Mouse (Mus musculus) liver, adult 2 months (tissue): Measurements from ENCODE around the gene Tmeff1. TPM values are rescaled to one million over a fixed set of nuclear protein-coding genes. Genes with fewer than 3 reads are reported as not detected.

Source experiments
- DNase-seq: peaks from one replicate; pipeline ENCODE4 v3.0.0-alpha.2; 2011; ENCODE audit warnings: low read depth, low spot score; ENCODE audit errors: extremely low read depth
- H3K27ac ChIP-seq: fragments of 200-500 bp; replicated peaks from 2 replicates; pipeline ENCODE4 v1.5.1; 2012; ENCODE audit warnings: low read depth, mild to moderate bottlenecking, control low read depth, inconsistent platforms, low read length; ENCODE audit not compliant: insufficient read depth
- H3K27me3 ChIP-seq: fragments of 200-500 bp; 2 replicates; pipeline ENCODE4 v1.6.1; 2012; ENCODE audit warnings: mild to moderate bottlenecking, moderate library complexity, low read length, inconsistent platforms; ENCODE audit not compliant: control insufficient read depth, insufficient read depth
- H3K36me3 ChIP-seq: fragments of 200-500 bp; 2 replicates; pipeline ENCODE4 v1.6.1; 2012; ENCODE audit warnings: low read length, inconsistent platforms; ENCODE audit not compliant: control insufficient read depth, insufficient read depth
- H3K4me1 ChIP-seq: fragments of 200-500 bp; 2 replicates; pipeline ENCODE4 v1.6.1; 2011; ENCODE audit warnings: low read length; ENCODE audit not compliant: control insufficient read depth, insufficient read depth
- H3K4me3 ChIP-seq: fragments of 200-500 bp; 2 replicates; pipeline ENCODE4 v1.5.1; 2011; ENCODE audit warnings: low read depth, mild to moderate bottlenecking, control low read depth, low read length, moderate library complexity; ENCODE audit not compliant: insufficient read depth
- H3K79me2 ChIP-seq: fragments of 200-500 bp; 2 replicates; pipeline ENCODE4 v1.6.1; 2012; ENCODE audit warnings: inconsistent platforms, mild to moderate bottlenecking, low read length, moderate library complexity; ENCODE audit not compliant: control insufficient read depth, insufficient read depth
- H3K9ac ChIP-seq: fragments of 200-500 bp; 2 replicates; pipeline ENCODE4 v1.6.1; 2012; ENCODE audit warnings: low read depth, mild to moderate bottlenecking, control low read depth, inconsistent platforms, low read length
- CTCF ChIP-seq: fragments of 200-500 bp; IDR thresholded peaks from 2 replicates; pipeline ENCODE4 v1.5.1; 2011; ENCODE audit warnings: low read depth, low read length, control low read depth
- POLR2A ChIP-seq: fragments of 200-500 bp; IDR thresholded peaks from 2 replicates; pipeline ENCODE4 v1.6.1; 2011; ENCODE audit warnings: low read length, control low read depth; ENCODE audit not compliant: insufficient read depth; ENCODE audit errors: extremely low read depth
- WGBS: fragments of 180-500 bp; shearing (Covaris S2); methylation state at CpG from one replicate; pipeline ENCODE4 v1.1.7; 2018; 5-methylcytosine and 5-hydroxymethylcytosine counted together
- polyA plus RNA-seq: library from polyadenylated mRNA; depleted of rRNA; stranded (reverse); fragments of >200 nt; gene quantifications from 2 replicates; pipeline ENCODE4 v1.2.3, GENCODE M21; 2012
- total RNA-seq: library from RNA; depleted of rRNA; stranded (reverse); fragments of >200 nt; gene quantifications from 2 replicates; pipeline ENCODE4 v1.2.3, GENCODE M21; 2014

Gene Tmeff1
- total and polyA plus RNA-seq, 2 experiments: 0.09 TPM; not detected in 1

DNA sequence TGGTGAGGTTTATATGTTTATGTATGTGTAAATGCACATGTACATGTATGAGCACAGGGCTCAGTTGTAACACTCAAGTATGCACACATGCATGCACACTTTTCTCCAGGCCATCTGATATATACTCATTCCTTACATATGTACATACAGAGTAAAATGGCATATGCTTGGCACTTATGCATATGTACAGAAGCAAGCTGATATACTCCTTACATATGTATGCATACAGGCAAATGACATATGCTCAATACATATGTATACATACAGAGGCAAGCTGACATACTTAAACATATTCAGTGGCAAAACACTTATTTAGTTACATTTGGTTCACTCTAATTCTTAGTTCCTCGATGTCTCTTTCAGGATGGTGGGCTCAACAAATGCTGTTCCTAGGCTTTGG is 7.1 kb upstream of the Tmeff1 start:
- 97% methylated on average over 1 of the region's 1 CpGs for WGBS
- no peaks in the 10 kb centered on the region for H3K36me3 ChIP-seq

DNA sequence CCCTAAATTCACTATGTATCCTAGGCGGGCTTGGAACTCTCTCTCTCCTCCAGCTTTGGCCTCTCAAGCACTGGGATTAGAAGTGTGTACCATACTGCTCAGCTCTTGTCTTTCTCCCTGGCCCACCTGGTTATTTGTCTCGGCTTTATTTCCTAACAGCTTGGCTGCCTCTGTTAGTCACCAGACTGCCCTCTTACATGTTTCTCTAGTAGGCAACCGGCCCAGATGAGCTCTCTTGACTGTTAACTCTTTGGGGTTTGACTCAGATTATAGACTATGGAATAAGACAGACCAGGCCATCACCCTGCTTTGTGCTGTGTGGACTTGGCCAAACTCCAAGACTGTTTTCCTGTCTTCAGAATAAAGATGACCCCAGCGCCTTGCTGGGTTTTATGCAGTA is 6.6 kb upstream of the Tmeff1 start:
- TF ChIP-seq POLR2A (no peak), CTCF (no peak)
- no peak for DNase-seq
- no peak overlapping the region for H3K9ac ChIP-seq
- WGBS: 40% methylated on average over 4 of the region's 4 CpGs
- no peaks in the 10 kb centered on the region for H3K4me1 ChIP-seq
- H3K36me3 ChIP-seq: no peaks in the 10 kb centered on the region
- no peak overlapping the region for H3K27ac ChIP-seq
- H3K4me3 ChIP-seq: no peak overlapping the region
- H3K27me3 ChIP-seq: no peaks in the 10 kb centered on the region
- H3K79me2 ChIP-seq: no peaks in the 10 kb centered on the region

More for the DNA sequence above, 7.1 kb upstream of the Tmeff1 start:
- no peaks in the 10 kb centered on the region for H3K4me1 ChIP-seq
- no peak overlapping the region for H3K9ac ChIP-seq
- no peak overlapping the region for H3K4me3 ChIP-seq
- TF ChIP-seq POLR2A: no peak
- no peak for TF ChIP-seq CTCF
- H3K27me3 ChIP-seq: no peaks in the 10 kb centered on the region
- no peak for DNase-seq
- no peaks in the 10 kb centered on the region for H3K79me2 ChIP-seq
- no peak overlapping the region for H3K27ac ChIP-seq

DNA sequence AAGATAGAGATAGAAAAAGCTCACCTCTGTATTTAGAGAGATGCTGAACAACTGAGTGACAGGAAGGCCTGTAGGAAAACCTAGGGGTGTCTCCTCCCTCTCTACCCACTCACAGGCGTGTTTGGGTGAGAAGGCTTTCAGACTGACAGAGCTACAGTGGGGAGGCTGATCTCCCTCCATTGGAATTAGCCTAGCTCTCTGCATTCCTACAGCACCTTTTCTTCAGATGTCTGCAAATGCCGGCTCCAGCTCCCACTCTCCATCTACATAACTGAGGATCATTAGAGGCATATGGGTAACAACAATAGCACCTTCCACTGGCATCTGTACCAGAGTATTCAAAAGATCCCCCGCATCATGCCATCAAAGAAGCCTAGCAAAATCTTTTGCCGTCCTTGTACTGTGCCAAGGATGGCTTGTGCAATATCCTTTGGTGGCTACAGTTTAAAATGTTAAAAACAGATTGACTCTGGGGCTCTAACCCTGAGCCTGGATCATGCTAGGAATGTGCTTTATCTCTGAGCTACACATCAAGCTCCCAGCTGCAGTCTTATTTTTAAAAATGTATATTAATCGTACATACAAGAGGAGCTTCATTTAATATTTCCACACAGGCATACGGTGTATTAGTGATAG is 5.4 kb upstream of the Tmeff1 start:
- WGBS: 78% methylated on average over 6 of the region's 6 CpGs
- Histone ChIP-seq H3K36me3 (no peaks in the 10 kb centered on the region), H3K4me1 (no peaks in the 10 kb centered on the region), H3K27ac (no peak overlapping the region), H3K9ac (no peak overlapping the region), H3K27me3 (no peaks in the 10 kb centered on the region; the same call in 1 of the 2 replicates), H3K4me3 (no peak overlapping the region), H3K79me2 (no peaks in the 10 kb centered on the region)
- DNase-seq: no peak
- TF ChIP-seq POLR2A (no peak), CTCF (no peak)

DNA sequence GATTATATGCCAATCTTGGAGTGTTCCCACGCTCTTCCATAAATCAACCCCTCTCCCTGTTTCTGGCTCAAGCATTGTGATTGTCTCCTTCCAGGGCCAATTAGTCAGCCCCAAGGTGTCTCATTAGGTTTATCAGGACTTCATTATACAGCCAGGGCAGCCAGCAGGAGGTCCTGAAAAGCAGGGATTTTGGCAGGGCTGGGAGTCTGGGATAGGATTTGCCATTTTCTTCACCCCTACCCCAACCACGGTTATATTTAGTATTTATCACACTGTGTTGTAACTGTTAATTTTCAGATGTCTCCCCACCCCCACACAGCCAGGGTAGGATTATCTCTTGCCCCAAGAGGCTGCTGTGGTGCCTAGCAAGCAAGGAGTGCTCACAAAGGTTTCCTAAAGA is 3.8 kb upstream of the Tmeff1 start:
- H3K4me1 ChIP-seq: peaks cover 4% of the 10 kb centered on the region; the same call in 1 of the 2 replicates
- H3K79me2 ChIP-seq: no peaks in the 10 kb centered on the region
- no peak for TF ChIP-seq CTCF
- no peak for TF ChIP-seq POLR2A
- H3K27ac ChIP-seq: no peak overlapping the region
- no peak overlapping the region for H3K4me3 ChIP-seq
- WGBS: 51% methylated on average over 2 of the region's 2 CpGs
- peaks cover 16% of the 10 kb centered on the region for H3K27me3 ChIP-seq
- H3K9ac ChIP-seq: no peak overlapping the region
- H3K36me3 ChIP-seq: no peaks in the 10 kb centered on the region
- DNase-seq: no peak

DNA sequence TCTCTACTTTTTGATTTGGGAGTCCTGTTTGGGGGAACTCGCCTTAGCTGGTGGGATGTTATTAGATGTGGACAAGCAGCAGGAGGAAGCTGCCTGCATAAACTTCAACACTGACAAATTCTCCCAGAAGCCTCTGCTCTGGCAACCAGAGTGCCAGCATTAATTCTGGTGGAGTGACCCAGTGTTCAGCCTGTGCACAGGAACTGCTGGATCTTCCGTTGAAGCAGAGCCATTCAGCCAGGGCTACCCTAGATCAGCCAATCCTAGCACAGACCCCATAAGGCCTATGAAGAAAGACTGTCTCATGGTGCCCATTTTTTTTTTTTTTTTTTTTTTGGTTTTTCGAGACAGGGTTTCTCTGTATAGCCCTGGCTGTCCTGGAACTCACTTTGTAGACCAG is 3.0 kb upstream of the Tmeff1 start:
- Histone ChIP-seq H3K4me1 (peaks cover 4% of the 10 kb centered on the region; the same call in 1 of the 2 replicates), H3K27me3 (peaks cover 16% of the 10 kb centered on the region), H3K4me3 (no peak overlapping the region), H3K36me3 (no peaks in the 10 kb centered on the region), H3K27ac (no peak overlapping the region), H3K79me2 (no peaks in the 10 kb centered on the region), H3K9ac (no peak overlapping the region)
- TF ChIP-seq CTCF (no peak), POLR2A (no peak)
- DNase-seq: no peak
- WGBS: 92% methylated on average over 2 of the region's 3 CpGs

DNA sequence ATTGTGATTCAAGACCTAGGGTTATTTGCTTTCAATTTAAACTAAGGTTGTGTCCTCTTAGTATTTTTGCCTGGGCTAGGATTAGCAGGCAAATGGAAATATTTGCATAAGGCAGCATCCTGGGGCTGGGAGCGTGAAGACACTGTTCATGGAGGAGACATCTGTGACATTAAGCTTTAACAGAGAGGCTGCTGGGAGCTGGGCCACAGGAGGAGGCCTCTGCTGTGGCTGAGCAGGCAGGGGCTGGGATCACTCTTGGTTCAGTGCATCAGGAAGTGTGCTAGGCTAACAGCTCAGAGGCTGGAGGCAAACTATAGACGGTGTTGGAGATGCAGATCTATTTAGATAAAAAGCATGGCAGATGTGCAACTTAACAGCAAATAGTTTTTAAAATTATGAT is 2.0 kb upstream of the Tmeff1 start:
- 90% methylated on average over 2 of the region's 2 CpGs for WGBS
- DNase-seq: no peak
- TF ChIP-seq POLR2A (no peak), CTCF (no peak)
- Histone ChIP-seq H3K4me3 (no peak overlapping the region), H3K79me2 (no peaks in the 10 kb centered on the region), H3K4me1 (peaks cover 4% of the 10 kb centered on the region; the same call in 1 of the 2 replicates), H3K27me3 (peaks cover 16% of the 10 kb centered on the region), H3K9ac (no peak overlapping the region), H3K36me3 (no peaks in the 10 kb centered on the region), H3K27ac (no peak overlapping the region)
